Mouse (Mus musculus) stomach, embryonic 15.5 days (tissue): ENCODE measurements around the gene Tcte2. TPM values are rescaled to one million over a fixed set of nuclear protein-coding genes. Genes with fewer than 3 reads are reported as not detected.
"Not testable (repeated sequence)": the region's sequence is repeated elsewhere in the genome, so short reads cannot be mapped to it uniquely, and the experiment has no call there.

Experiments used
- ATAC-seq: fragments of 200-750 bp; cut with Nextera tagmentation; 2 replicates; pipeline ENCODE4 v1.8.0; 2017; ENCODE audit warnings: low read depth, moderate number of reproducible peaks, moderate TSS enrichment; ENCODE audit not compliant: insufficient read depth, low FRiP score
- H3K27ac ChIP-seq: fragments of 300-500 bp; sonication (generic); 2 replicates; pipeline ENCODE4 v1.5.1; 2015; ENCODE audit warnings: mild to moderate bottlenecking, inconsistent platforms
- H3K27me3 ChIP-seq: fragments of 300-500 bp; sonication (generic); replicated peaks from 2 replicates; pipeline ENCODE4 v1.6.1; 2015; ENCODE audit warnings: inconsistent platforms
- H3K36me3 ChIP-seq: fragments of 300-500 bp; sonication (generic); 2 replicates; pipeline ENCODE4 v1.6.1; 2015; ENCODE audit warnings: inconsistent platforms
- H3K4me1 ChIP-seq: fragments of 300-500 bp; sonication (generic); 2 replicates; pipeline ENCODE4 v1.6.1; 2015; ENCODE audit warnings: inconsistent platforms
- H3K4me2 ChIP-seq: fragments of 300-500 bp; sonication (generic); 2 replicates; pipeline ENCODE4 v1.6.1; 2015; ENCODE audit warnings: mild to moderate bottlenecking, inconsistent platforms
- H3K4me3 ChIP-seq: fragments of 300-500 bp; sonication (generic); replicated peaks from 2 replicates; pipeline ENCODE4 v1.5.1; 2015; ENCODE audit warnings: inconsistent platforms
- H3K9ac ChIP-seq: fragments of 300-500 bp; sonication (generic); 2 replicates; pipeline ENCODE4 v1.6.1; 2015; ENCODE audit warnings: inconsistent platforms
- H3K9me3 ChIP-seq: fragments of 300-500 bp; sonication (generic); 2 replicates; pipeline ENCODE4 v1.6.1; 2016; ENCODE audit warnings: inconsistent platforms
- WGBS: fragments of 180-500 bp; shearing (Covaris S2); methylation state at CpG from one replicate; pipeline ENCODE4 v1.1.7; 2015; 5-methylcytosine and 5-hydroxymethylcytosine counted together
- polyA plus RNA-seq: library from polyadenylated mRNA; unstranded; fragments of >200 nt; fragmentation: Nextera tagmentation; extraction: Ambion mirVana; gene quantifications from 2 replicates; pipeline ENCODE4 v1.2.1, GENCODE M21; 2015

Tcte2 gene
- polyA plus RNA-seq = 7.0 and 7.4 TPM in 2 replicates

DNA sequence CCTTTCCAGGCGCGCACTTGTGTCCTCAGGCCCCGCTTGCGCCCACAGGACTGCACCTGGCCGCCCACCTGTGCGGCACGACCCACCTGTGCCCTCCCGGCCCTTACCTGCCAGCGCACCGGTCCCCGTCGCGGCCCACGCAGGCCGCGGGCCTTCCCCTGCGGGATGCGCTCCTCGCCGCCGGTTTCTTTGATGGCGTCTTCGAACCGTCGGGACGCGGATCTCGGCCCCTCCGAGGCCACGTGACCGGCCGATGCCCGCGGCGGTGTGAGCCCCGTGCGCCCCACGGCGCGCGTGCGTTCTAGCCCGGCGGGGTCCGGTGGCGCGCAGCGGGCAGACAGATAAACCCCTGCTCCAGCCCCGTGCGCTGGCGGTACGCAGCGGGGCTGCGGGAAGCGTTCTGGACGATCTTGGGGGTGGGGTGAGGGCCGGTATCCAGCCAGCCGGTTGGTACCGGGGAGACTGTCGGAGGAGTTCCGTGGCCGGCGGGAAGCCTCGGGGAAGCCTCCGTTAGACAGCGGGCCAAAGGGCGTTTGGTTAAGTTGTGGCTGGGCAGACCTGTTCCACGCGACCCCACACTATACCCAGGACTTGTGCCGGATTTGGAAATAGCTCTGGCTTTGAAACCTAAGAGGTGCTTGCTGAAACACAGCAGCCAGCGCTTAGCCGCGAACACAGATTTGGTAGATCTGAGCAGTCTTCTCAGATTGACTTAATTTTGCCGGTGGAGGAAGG is at the start of gene Tcte2:
Tcte2 (minus strand) TSS at position 647 of the 735 bp plus-strand sequence.
- under 1% methylated on average over 74 of the region's 74 CpGs for WGBS
- no peaks in the 10 kb centered on the region for H3K27me3 ChIP-seq
- H3K4me2 ChIP-seq = peak within 1 kb of the TSS; percentile 98
- peak; percentile 13; the same call in 1 of the 2 replicates for ATAC-seq
- peak within 1 kb of the TSS; percentile 81 for H3K9ac ChIP-seq
- peaks cover 4% of the 10 kb centered on the region; the same call in 1 of the 2 replicates for H3K4me1 ChIP-seq
- no peaks in the 10 kb centered on the region for H3K9me3 ChIP-seq
- peak within 1 kb of the TSS; percentile 89 for H3K27ac ChIP-seq
- H3K36me3 ChIP-seq = no peaks in the 10 kb centered on the region
- H3K4me3 ChIP-seq = peak within 1 kb of the TSS; percentile 87

- Histone ChIP-seq H3K4me3 (no peak overlapping the region), H3K36me3 (peaks cover 4% of the 10 kb centered on the region; the same call in 1 of the 2 replicates), H3K4me1 (no peaks in the 10 kb centered on the region), H3K4me2 (no peak overlapping the region), H3K27me3 (no peaks in the 10 kb centered on the region), H3K9ac (no peak overlapping the region), H3K9me3 (no peaks in the 10 kb centered on the region), H3K27ac (no peak overlapping the region)
- no peak for ATAC-seq
- WGBS = 100% methylated on average over 1 of the region's 1 CpGs
Observed at GRCm38 (mm10) chr17:13806016-13806415, 44.4 kb upstream of the Tcte2 start.

DNA sequence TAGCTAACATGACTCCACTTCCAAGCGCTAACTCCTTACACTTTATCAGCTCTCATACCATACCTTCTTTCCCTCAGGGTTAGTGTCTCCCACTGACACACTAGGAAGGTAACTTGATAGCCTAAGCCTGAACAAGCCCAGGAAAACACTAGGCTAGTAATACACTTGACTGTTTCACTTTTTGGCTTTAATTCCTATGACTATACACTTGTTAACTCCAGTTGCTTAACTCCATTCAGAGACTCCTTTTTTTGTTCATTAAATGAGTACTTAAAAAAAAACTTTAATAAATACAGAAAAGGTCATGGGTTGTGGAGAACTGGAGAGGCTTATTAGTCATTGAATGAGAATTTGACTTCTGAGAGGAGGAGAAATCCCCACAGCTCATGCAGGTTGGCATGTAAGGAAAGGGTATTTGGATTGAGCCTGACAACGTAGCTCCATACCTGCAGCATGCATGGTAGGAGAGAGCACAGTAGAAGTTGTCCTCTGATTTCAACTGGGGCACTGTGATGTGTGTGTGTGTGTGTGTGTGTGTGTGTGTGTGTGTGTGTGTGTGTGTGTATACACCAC is 41.3 kb upstream of the Tcte2 start:
- Histone ChIP-seq H3K9me3 (no peaks in the 10 kb centered on the region), H3K4me3 (no peak overlapping the region), H3K27me3 (no peaks in the 10 kb centered on the region), H3K4me2 (no peak overlapping the region), H3K4me1 (no peaks in the 10 kb centered on the region), H3K27ac (no peak overlapping the region), H3K36me3 (peaks cover 4% of the 10 kb centered on the region; the same call in 1 of the 2 replicates), H3K9ac (no peak overlapping the region)
- WGBS = 83% methylated on average over 2 of the region's 2 CpGs
- ATAC-seq = no peak

DNA sequence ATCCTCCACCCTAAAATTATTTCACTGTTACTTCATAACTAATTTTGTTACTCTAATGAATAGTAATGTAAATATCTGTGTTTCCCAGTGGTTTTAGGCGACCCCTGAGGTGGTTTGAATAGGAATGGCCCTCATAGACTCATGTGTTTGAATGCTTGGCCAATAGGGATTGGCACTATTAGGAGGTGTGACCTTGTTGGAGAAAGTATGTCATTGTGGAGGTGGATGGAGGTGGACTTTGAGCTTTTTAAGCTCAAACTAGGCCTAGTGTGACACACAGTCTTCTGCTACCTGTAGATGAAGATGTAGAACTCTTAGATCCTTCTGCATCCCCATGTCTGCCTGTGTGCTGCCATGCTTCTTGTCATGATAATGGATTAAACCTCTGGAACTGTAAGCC is 36.1 kb upstream of the Tcte2 start:
- ATAC-seq = no peak
- H3K4me2 ChIP-seq = no peak overlapping the region
- H3K36me3 ChIP-seq = no peaks in the 10 kb centered on the region
- no peak overlapping the region for H3K27ac ChIP-seq
- H3K4me3 ChIP-seq = no peak overlapping the region
- WGBS = 77% methylated on average over 1 of the region's 1 CpGs
- no peaks in the 10 kb centered on the region for H3K4me1 ChIP-seq
- no peaks in the 10 kb centered on the region for H3K9me3 ChIP-seq
- H3K9ac ChIP-seq = no peak overlapping the region
- H3K27me3 ChIP-seq = no peaks in the 10 kb centered on the region

- not testable (repeated sequence) for ATAC-seq, H3K9ac ChIP-seq, H3K4me2 ChIP-seq, H3K27ac ChIP-seq, H3K27me3 ChIP-seq, H3K4me1 ChIP-seq, H3K36me3 ChIP-seq, H3K4me3 ChIP-seq, H3K9me3 ChIP-seq
- WGBS = 67% methylated on average over 2 of the region's 2 CpGs
Observed at GRCm38 (mm10) chr17:13790033-13790432, 28.4 kb upstream of the Tcte2 start.

- no peak for ATAC-seq
- Histone ChIP-seq H3K4me3 (no peak overlapping the region), H3K9ac (no peak overlapping the region), H3K27ac (no peak overlapping the region), H3K4me1 (0 out of 2 replicates have a peak, but pooled peaks cover 2% of the 10 kb centered on the region), H3K4me2 (no peak overlapping the region), H3K9me3 (no peaks in the 10 kb centered on the region), H3K27me3 (no peaks in the 10 kb centered on the region), H3K36me3 (no peaks in the 10 kb centered on the region)
- WGBS = 78% methylated on average over 1 of the region's 1 CpGs
Observed at GRCm38 (mm10) chr17:13783469-13783868, 21.8 kb upstream of the Tcte2 start.

DNA sequence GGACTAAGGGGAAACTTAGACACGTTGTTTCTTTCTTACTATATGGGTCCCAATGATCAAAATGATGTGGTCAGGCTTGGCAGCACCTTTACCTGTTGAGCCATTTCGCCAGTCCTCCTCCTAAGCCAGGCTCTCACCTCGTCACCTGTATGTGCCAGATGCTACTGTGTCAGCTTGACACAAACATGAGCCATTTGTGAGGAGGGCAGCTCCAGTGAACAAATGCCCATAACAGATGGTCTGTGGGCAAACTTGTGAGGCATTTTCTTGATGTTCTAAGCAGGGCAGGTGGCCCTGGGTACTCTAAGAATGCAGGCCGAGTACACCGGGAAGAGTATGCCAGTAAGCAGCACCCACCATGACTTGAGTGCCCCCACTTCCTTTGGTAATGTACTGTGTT is 20.3 kb upstream of the Tcte2 start:
- Histone ChIP-seq H3K36me3 (no peaks in the 10 kb centered on the region), H3K9ac (no peak overlapping the region), H3K4me3 (no peak overlapping the region), H3K27me3 (no peaks in the 10 kb centered on the region), H3K9me3 (no peaks in the 10 kb centered on the region), H3K27ac (no peak overlapping the region), H3K4me1 (0 out of 2 replicates have a peak, but pooled peaks cover 2% of the 10 kb centered on the region), H3K4me2 (no peak overlapping the region)
- WGBS = 88% methylated on average over 5 of the region's 5 CpGs
- no peak for ATAC-seq

- Histone ChIP-seq H3K27ac (no peak overlapping the region), H3K4me3 (no peak overlapping the region), H3K4me2 (no peak overlapping the region), H3K9me3 (no peaks in the 10 kb centered on the region), H3K4me1 (no peaks in the 10 kb centered on the region), H3K27me3 (no peaks in the 10 kb centered on the region), H3K36me3 (no peaks in the 10 kb centered on the region), H3K9ac (no peak overlapping the region)
- ATAC-seq = no peak
- WGBS = 100% methylated on average over 1 of the region's 1 CpGs
Observed at GRCm38 (mm10) chr17:13778865-13779264, 17.2 kb upstream of the Tcte2 start.

GRCm38 (mm10) chr17:13777676-13778075 is 16.1 kb upstream of the Tcte2 start:
- Histone ChIP-seq H3K9ac (no peak overlapping the region), H3K36me3 (no peaks in the 10 kb centered on the region), H3K4me3 (no peak overlapping the region), H3K4me1 (no peaks in the 10 kb centered on the region), H3K4me2 (no peak overlapping the region), H3K27me3 (no peaks in the 10 kb centered on the region), H3K9me3 (no peaks in the 10 kb centered on the region), H3K27ac (no peak overlapping the region)
- ATAC-seq = no peak
- 64% methylated on average over 2 of the region's 2 CpGs for WGBS

DNA sequence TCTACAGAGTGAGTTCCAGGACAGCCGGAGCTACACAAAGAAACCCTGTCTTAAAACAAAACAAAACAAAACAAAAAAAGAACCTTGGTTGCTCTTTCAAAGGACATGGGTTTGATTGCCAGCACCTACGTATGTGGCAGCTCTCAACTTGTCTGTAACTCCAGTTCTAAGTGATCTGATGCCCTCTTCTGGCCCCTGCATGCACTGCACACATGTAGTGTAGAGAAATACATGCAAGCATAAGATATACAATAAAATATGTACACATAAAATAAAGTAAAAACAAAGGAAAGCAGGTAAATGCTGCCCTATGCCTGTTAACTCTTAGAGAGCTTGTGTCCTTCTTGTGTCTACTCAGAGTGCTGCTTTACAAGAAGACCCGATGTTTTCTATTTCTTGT is 7.6 kb upstream of the Tcte2 start:
- WGBS = 94% methylated on average over 3 of the region's 3 CpGs

GRCm38 (mm10) chr17:13768531-13768930 is 6.9 kb upstream of the Tcte2 start:
- Histone ChIP-seq H3K4me3 (no peak overlapping the region), H3K9me3 (no peaks in the 10 kb centered on the region), H3K4me1 (0 out of 2 replicates have a peak, but pooled peaks cover 2% of the 10 kb centered on the region), H3K4me2 (no peak overlapping the region), H3K36me3 (no peaks in the 10 kb centered on the region), H3K27ac (no peak overlapping the region), H3K9ac (no peak overlapping the region), H3K27me3 (no peaks in the 10 kb centered on the region)
- WGBS = 71% methylated on average over 1 of the region's 1 CpGs
- ATAC-seq = no peak

More for the DNA sequence above, 7.6 kb upstream of the Tcte2 start:
- Histone ChIP-seq H3K27me3 (no peaks in the 10 kb centered on the region), H3K4me3 (no peak overlapping the region), H3K4me1 (0 out of 2 replicates have a peak, but pooled peaks cover 2% of the 10 kb centered on the region), H3K4me2 (no peak overlapping the region), H3K27ac (no peak overlapping the region), H3K9me3 (no peaks in the 10 kb centered on the region), H3K36me3 (no peaks in the 10 kb centered on the region), H3K9ac (no peak overlapping the region)
- ATAC-seq = no peak

- not testable (repeated sequence) for H3K4me2 ChIP-seq, H3K27me3 ChIP-seq, H3K9ac ChIP-seq, H3K4me3 ChIP-seq, H3K4me1 ChIP-seq, ATAC-seq, H3K36me3 ChIP-seq, H3K27ac ChIP-seq, H3K9me3 ChIP-seq
- 79% methylated on average over 2 of the region's 2 CpGs for WGBS
Observed at GRCm38 (mm10) chr17:13764911-13765310, 3.3 kb upstream of the Tcte2 start.
